15 mouse cellular contexts compared by ENCODE assay signal in genomic region chr5:139640652-139641612, GRCm38 (mm10).
A peak's percentile ranks its signal among the peaks of the same experiment; 100 is the strongest.
DNase-seq lines count a peak whose midpoint lies in the region; ATAC-seq and TF ChIP-seq lines count a peak whose summit lies in the region.
"Had no signal": no experiment of that assay in that cellular context is flagged by ENCODE, and none has a peak within 500 bp of the region (broad histone marks: within the 10 kb centered on the region; RNA-seq: fewer than 3 reads in every experiment).

No protein-coding gene starts in this region.

- 78% methylated on average over 16 of the region's 16 CpGs for WGBS in midbrain, embryonic 10.5 days
- 48% methylated on average over 16 of the region's 16 CpGs for WGBS in midbrain, postnatal 0 days
- WGBS in hindbrain, postnatal 0 days = 45% methylated on average over 16 of the region's 16 CpGs
- WGBS in midbrain, embryonic 13.5 days = 58% methylated on average over 16 of the region's 16 CpGs

- H3K9ac ChIP-seq in midbrain, postnatal 0 days (replicated peaks; ENCODE audit: low read length, poor library complexity, severe bottlenecking) = no peak overlapping the region
- no peak overlapping the region for H3K9ac ChIP-seq in hindbrain, postnatal 0 days (replicated peaks; ENCODE audit: low read length)
- H3K9ac ChIP-seq in midbrain, embryonic 13.5 days (replicated peaks) = no peak overlapping the region
- H3K9ac ChIP-seq: forebrain, embryonic 15.5 days; lung, embryonic 15.5 days had no signal

- no peak for TF ChIP-seq CTCF in midbrain, postnatal 0 days (IDR thresholded peaks at IDR 0.05)
- TF ChIP-seq CTCF in hindbrain, postnatal 0 days (IDR thresholded peaks at IDR 0.05; ENCODE audit: low read depth) = no peak

- H3K36me3 ChIP-seq in midbrain, embryonic 10.5 days = no peaks in the 10 kb centered on the region
- H3K36me3 ChIP-seq in midbrain, postnatal 0 days (ENCODE audit: insufficient read depth, low read length) = no peaks in the 10 kb centered on the region
- H3K36me3 ChIP-seq in hindbrain, postnatal 0 days (ENCODE audit: insufficient read depth, low read length) = no peaks in the 10 kb centered on the region
- no peaks in the 10 kb centered on the region for H3K36me3 ChIP-seq in midbrain, embryonic 13.5 days
- H3K36me3 ChIP-seq: forebrain, embryonic 15.5 days; lung, embryonic 15.5 days had no signal

- DNase-seq in midbrain, embryonic 10.5 days (ENCODE audit: low spot score) = no peak
- DNase-seq in midbrain, postnatal 0 days (ENCODE audit: low spot score) = no peak
- peak; percentile 18 for DNase-seq in hindbrain, postnatal 0 days (ENCODE audit: low spot score)
- peak; percentile 48 for DNase-seq in kidney, adult 9 months
- no peak for DNase-seq in thymus, postnatal 10 days (ENCODE audit: low spot score in 2 of 2)
- DNase-seq in lung, postnatal 14 days = no peak
- DNase-seq: cerebellum, adult 11-12 months; gastrocnemius, adult 2 months; heart, adult 18-20 months; heart, postnatal 4 days; right cerebral cortex, postnatal 14 days; thymus, adult 2 months had no signal

- no peaks in the 10 kb centered on the region for H3K27me3 ChIP-seq in midbrain, embryonic 10.5 days (ENCODE audit: low read depth, poor library complexity, severe bottlenecking)
- H3K27me3 ChIP-seq in midbrain, postnatal 0 days (ENCODE audit: insufficient read depth, low read length) = no peaks in the 10 kb centered on the region
- H3K27me3 ChIP-seq in hindbrain, postnatal 0 days (ENCODE audit: insufficient read depth, low read length) = no peaks in the 10 kb centered on the region
- H3K27me3 ChIP-seq in midbrain, embryonic 13.5 days = no peaks in the 10 kb centered on the region
- H3K27me3 ChIP-seq: forebrain, embryonic 15.5 days; lung, embryonic 15.5 days had no signal

- H3K4me3 ChIP-seq in midbrain, embryonic 10.5 days = no peak overlapping the region
- H3K4me3 ChIP-seq in midbrain, postnatal 0 days (ENCODE audit: low read depth, low read length) = no peak overlapping the region
- no peak overlapping the region for H3K4me3 ChIP-seq in hindbrain, postnatal 0 days (ENCODE audit: low read length)
- H3K4me3 ChIP-seq in midbrain, embryonic 13.5 days (replicated peaks) = no peak overlapping the region
- H3K4me3 ChIP-seq: forebrain, embryonic 15.5 days; gastrocnemius, adult 2 months; lung, embryonic 15.5 days had no signal

- H3K4me1 ChIP-seq in midbrain, embryonic 10.5 days = peaks cover 20% of the 10 kb centered on the region; the same call in 1 of the 2 replicates
- H3K4me1 ChIP-seq in midbrain, postnatal 0 days (ENCODE audit: insufficient read depth, low read length) = 0 out of 2 replicates have a peak, but pooled peaks cover 2% of the 10 kb centered on the region
- H3K4me1 ChIP-seq in hindbrain, postnatal 0 days (ENCODE audit: insufficient read depth, low read length) = no peaks in the 10 kb centered on the region
- H3K4me1 ChIP-seq in midbrain, embryonic 13.5 days (replicated peaks) = peaks cover 13% of the 10 kb centered on the region
- H3K4me1 ChIP-seq: forebrain, embryonic 15.5 days; lung, embryonic 15.5 days had no signal

- 0 out of 2 replicates have a peak overlapping the region, but pooled peaks have one; percentile 23 for H3K27ac ChIP-seq in midbrain, embryonic 10.5 days (replicated peaks)
- no peak overlapping the region for H3K27ac ChIP-seq in midbrain, postnatal 0 days (ENCODE audit: low read depth, low read length)
- H3K27ac ChIP-seq in hindbrain, postnatal 0 days = no peak overlapping the region
- peak overlapping the region; percentile 53 for H3K27ac ChIP-seq in midbrain, embryonic 13.5 days
- H3K27ac ChIP-seq: forebrain, embryonic 15.5 days; gastrocnemius, adult 2 months; lung, embryonic 15.5 days had no signal

- 0 out of 2 replicates have a peak, but pooled peaks cover 5% of the 10 kb centered on the region for H3K9me3 ChIP-seq in midbrain, embryonic 10.5 days (replicated peaks)
- H3K9me3 ChIP-seq in midbrain, postnatal 0 days (ENCODE audit: low read length) = no peaks in the 10 kb centered on the region
- H3K9me3 ChIP-seq in hindbrain, postnatal 0 days (ENCODE audit: low read length) = no peaks in the 10 kb centered on the region
- H3K9me3 ChIP-seq in midbrain, embryonic 13.5 days = peaks cover 2% of the 10 kb centered on the region; the same call in 1 of the 2 replicates
- H3K9me3 ChIP-seq: forebrain, embryonic 15.5 days; lung, embryonic 15.5 days had no signal

- no peak for ATAC-seq in midbrain, postnatal 0 days (ENCODE audit: low FRiP score)
- no peak for ATAC-seq in hindbrain, postnatal 0 days
- ATAC-seq in midbrain, embryonic 13.5 days = peak; percentile 40; the same call in 1 of the 2 replicates
- ATAC-seq: forebrain, embryonic 15.5 days had no signal

- H3K4me2 ChIP-seq in midbrain, postnatal 0 days (ENCODE audit: low read depth, low read length, poor library complexity, severe bottlenecking) = no peak overlapping the region
- no peak overlapping the region for H3K4me2 ChIP-seq in hindbrain, postnatal 0 days (ENCODE audit: low read depth, low read length)
- no peak overlapping the region for H3K4me2 ChIP-seq in midbrain, embryonic 13.5 days (replicated peaks)
- H3K4me2 ChIP-seq: forebrain, embryonic 15.5 days; lung, embryonic 15.5 days had no signal

Comparison
In these comparisons a context has a peak if more than half of its experiments do, and no peak if none do; other contexts are left out.
1. H3K27ac ChIP-seq: peak in midbrain, embryonic 10.5 days (single experiment) and midbrain, embryonic 13.5 days (single experiment); none in midbrain, postnatal 0 days (single experiment) and hindbrain, postnatal 0 days (single experiment).
2. DNase-seq: peak in hindbrain, postnatal 0 days (single experiment) and kidney, adult 9 months (single experiment); none in midbrain, embryonic 10.5 days (single experiment), midbrain, postnatal 0 days (single experiment), thymus, postnatal 10 days (0 of 2) and lung, postnatal 14 days (single experiment).